Mouse (Mus musculus) layer of hippocampus, adult 2 months (tissue): ENCODE results near the gene Cat. TPM values are rescaled to one million over a fixed set of nuclear protein-coding genes. Genes with fewer than 3 reads are reported as not detected.

ENCODE experiments used
- DNase-seq, 2 experiments: peaks; one replicate each; pipeline ENCODE4 v3.0.0; 2022; ENCODE audit warnings: low spot score in 2 of 2
- H3K27ac ChIP-seq: fragments of 200-600 bp; 2 replicates; pipeline ENCODE4 v1.8.1; 2022
- H3K4me3 ChIP-seq: fragments of 200-600 bp; 2 replicates; pipeline ENCODE4 v1.8.1; 2022; ENCODE audit warnings: mild to moderate bottlenecking
- CTCF ChIP-seq: fragments of 200-600 bp; conservative IDR thresholded peaks from 2 replicates; pipeline ENCODE4 v1.8.1; 2022; ENCODE audit warnings: antibody characterized with exemption, mild to moderate bottlenecking, moderate library complexity
- total RNA-seq, 2 experiments: library from RNA; stranded (reverse); gene quantifications; 2 replicates each; pipeline ENCODE4 v1.2.3; 2021

Gene Cat
- total RNA-seq, 2 experiments from 2014 or later, result 48.2 to 55.2 TPM

GRCm38 (mm10) chr2:103493827-103494226 is 8.9 kb upstream of the Cat start:
- TF ChIP-seq CTCF, result no peak
- no peak for DNase-seq
- H3K27ac ChIP-seq, result no peak overlapping the region
- no peak overlapping the region for H3K4me3 ChIP-seq

DNA sequence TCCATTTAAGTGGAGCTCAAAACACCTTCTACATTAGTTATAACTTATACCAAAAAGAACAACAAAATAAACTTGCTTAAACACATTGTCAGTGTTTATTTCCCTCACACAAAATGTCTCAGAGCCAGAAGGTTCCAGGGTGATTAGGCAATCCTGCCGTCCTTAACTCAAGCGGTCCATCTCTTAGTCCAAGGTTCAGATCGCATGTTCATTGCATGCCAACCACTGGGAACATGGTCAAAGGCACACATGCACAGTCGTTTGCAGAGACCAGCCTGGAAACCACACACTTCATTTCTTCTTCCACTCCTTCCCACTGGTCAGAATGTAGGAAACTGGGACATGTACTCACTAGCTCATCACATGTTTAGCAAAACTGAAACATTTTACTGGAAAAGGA is 7.6 kb upstream of the Cat start:
- Histone ChIP-seq H3K27ac (no peak overlapping the region), H3K4me3 (no peak overlapping the region)
- DNase-seq, result no peak
- no peak for TF ChIP-seq CTCF

- peak overlapping the region; percentile 98 for H3K27ac ChIP-seq
- DNase-seq, result no peak
- peak overlapping the region; percentile 95 for H3K4me3 ChIP-seq
- TF ChIP-seq CTCF, result no peak
These were observed 907 bp downstream of the Cat start for GRCm38 (mm10) chr2:103483986-103484520.

- no peak for TF ChIP-seq CTCF
- peak overlapping the region; percentile 95 for H3K4me3 ChIP-seq
- no peak for DNase-seq
- H3K27ac ChIP-seq, result no peak overlapping the region
These were observed 1.5 kb downstream of the Cat start for GRCm38 (mm10) chr2:103483289-103483985.

GRCm38 (mm10) chr2:103481314-103482231 is 3.4 kb downstream of the Cat start:
- no peak for TF ChIP-seq CTCF
- H3K4me3 ChIP-seq, result no peak overlapping the region
- no peak overlapping the region for H3K27ac ChIP-seq
- no peak for DNase-seq

DNA sequence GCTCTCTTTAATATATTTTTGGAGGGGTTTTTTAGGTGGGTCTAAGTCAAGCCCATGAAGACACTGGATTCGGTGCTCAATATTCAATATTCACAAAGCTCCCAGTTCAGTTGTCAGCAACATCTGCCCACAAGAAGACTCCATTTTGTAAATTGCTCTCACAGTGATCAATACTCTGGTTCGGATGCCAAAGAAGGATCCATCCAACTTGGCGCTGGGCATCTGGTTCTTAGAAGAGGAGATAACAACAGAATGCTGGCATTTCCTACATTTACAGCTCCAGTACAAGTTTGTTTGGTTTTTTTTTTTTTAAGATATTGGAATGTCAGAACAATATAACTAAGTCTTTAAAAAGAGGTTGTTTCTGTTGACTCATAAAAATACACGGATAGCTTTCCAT is 4.1 kb downstream of the Cat start:
- no peak for TF ChIP-seq CTCF
- Histone ChIP-seq H3K27ac (no peak overlapping the region), H3K4me3 (no peak overlapping the region)
- no peak for DNase-seq

- Histone ChIP-seq H3K27ac (no peak overlapping the region), H3K4me3 (no peak overlapping the region)
- DNase-seq, result no peak
- TF ChIP-seq CTCF, result no peak
These were observed 4.7 kb downstream of the Cat start for GRCm38 (mm10) chr2:103480240-103480639.

DNA sequence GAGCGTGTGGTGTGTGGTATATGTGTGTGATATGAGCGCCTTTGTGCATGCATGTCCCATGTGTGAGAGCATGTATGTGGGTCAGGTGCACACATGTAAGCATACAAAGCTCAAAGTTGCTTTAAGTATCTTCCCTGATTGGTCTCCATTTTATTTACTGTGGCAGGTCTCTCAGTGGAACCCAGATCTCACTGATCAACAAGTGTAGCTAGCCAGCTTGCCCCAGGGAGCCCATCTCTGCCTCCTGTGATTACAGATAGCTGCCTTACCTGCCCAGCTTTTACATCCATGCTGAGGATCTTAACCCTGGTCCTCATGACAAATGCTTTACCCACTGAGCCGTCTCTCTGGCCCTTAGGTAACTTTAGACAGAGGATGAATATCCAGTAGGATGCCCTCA is 6.6 kb downstream of the Cat start:
- no peak for TF ChIP-seq CTCF
- no peak overlapping the region for H3K27ac ChIP-seq
- H3K4me3 ChIP-seq, result no peak overlapping the region
- DNase-seq, result no peak

DNA sequence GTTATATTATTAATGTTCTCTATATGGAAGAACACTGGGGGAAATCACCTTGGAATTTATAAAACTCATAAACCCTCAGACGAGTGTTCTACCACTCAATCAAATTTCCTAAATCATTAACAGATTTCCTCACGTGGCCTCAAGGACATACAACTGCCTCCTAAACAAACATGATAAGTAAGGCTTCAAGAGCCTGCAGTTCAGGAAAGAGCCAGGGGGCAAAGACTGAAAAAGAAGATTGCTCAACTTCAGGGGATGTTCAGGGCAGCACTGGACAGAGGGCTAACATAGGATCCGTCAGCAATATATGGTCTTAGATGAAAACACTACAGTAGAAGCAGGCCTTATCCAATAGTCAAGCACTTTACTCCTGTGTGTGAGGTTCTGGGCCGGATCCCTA is 7.5 kb downstream of the Cat start:
- Histone ChIP-seq H3K4me3 (no peak overlapping the region), H3K27ac (no peak overlapping the region)
- no peak for TF ChIP-seq CTCF
- no peak for DNase-seq

DNA sequence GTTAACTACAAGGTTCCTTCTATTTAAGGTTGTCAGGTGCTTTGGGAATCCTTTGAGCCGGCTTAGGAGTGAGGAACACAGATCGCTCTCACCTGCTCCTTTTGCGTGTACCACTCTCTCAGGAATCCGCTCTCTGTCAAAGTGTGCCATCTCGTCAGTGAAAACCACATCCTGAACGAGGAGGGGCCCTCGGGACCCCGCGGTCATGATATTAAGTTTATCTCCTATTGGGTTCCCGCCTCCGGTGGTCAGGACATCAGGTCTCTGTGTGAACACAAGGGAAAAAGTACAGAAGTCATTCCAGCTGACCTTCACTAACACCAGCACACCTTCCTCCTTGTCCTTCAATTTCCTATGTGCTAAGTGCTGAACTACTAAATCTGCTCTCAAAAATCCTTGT is 8.3 kb downstream of the Cat start:
- no peak for DNase-seq
- H3K4me3 ChIP-seq, result no peak overlapping the region
- TF ChIP-seq CTCF, result no peak
- no peak overlapping the region for H3K27ac ChIP-seq

- DNase-seq, result no peak
- no peak overlapping the region for H3K27ac ChIP-seq
- no peak overlapping the region for H3K4me3 ChIP-seq
- peak; percentile 50 for TF ChIP-seq CTCF
These were observed 8.8 kb downstream of the Cat start for GRCm38 (mm10) chr2:103476180-103476579.

DNA sequence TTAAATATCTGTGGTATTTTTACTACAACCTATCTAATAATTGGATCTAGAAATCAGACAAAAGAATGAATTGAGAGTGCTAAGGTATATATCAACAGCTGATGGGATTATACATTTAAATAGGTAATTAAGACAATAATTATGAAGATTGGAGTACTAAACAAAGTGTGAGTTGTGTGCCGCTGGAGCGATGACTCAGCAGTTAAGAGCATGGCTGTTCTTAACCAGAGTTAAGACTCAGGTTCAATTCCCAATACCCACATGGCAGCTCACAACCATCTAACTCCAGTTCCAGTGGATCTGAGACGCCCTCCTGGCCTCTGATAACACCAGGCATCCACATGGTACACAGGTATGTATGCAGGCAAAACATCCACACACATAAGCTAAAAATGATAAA is 11.6 kb downstream of the Cat start:
- TF ChIP-seq CTCF, result no peak
- Histone ChIP-seq H3K4me3 (no peak overlapping the region), H3K27ac (no peak overlapping the region)
- no peak for DNase-seq

DNA sequence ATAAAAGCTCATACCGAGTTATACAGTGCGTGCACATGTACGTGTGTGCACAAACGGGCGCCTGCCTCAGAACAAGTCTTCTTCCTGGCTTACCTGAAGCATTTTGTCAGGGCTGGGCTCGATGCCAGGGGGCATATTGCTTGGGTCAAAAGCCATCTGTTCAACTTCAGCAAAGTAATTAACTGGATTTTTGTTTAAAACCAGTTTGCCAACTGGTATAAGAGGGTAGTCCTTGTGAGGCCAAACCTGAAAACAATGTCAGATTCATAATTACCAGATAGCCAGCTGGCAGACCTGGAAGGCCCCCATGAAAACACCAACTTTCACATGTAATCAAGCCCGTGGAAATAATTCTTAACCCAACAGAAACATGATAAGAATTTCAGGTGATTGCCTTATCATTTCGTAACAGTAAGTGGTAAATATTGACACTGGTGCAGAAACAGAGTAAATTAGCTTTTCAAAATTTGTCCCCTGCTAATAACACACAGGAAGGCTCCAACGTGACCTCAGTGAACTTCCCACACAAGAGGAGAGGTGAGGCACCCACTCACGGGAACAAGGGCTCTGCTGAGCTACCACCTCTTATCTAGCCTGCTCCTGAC is 17.9 kb downstream of the Cat start:
- no peak for DNase-seq
- no peak overlapping the region for H3K27ac ChIP-seq
- no peak overlapping the region for H3K4me3 ChIP-seq
- no peak for TF ChIP-seq CTCF

DNA sequence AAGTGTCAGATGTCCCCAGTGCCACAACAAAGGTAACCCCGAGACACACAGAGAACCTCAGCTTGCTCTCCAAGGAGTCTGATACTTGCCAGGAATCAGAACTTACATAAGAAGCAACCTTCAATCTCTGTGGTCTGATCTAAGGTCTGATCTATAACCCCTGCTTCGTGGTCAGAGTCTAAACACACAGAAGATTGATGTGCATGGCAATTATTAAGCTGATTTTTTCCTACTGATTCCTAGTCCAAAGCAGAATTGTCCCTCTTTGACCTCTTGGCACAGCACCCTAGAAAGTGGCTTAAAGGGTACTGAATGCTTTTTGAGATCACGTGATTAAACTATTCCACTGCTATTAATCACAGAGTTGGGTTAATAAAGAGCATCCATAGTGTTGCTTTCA is 18.7 kb downstream of the Cat start:
- H3K4me3 ChIP-seq, result no peak overlapping the region
- DNase-seq, result no peak
- no peak overlapping the region for H3K27ac ChIP-seq
- TF ChIP-seq CTCF, result no peak
